Mouse (Mus musculus) liver (tissue): ENCODE results near the gene Zfp607a.
A peak's percentile ranks its signal among the peaks of the same experiment; 100 is the strongest.
"Not testable (repeated sequence)": the region's sequence is repeated elsewhere in the genome, so short reads cannot be mapped to it uniquely, and the experiment has no call there.

Source experiments
- DNase-seq: peaks from one replicate; pipeline ENCODE4 v3.0.0-alpha.2; 2020; ENCODE audit warnings: mixed read lengths

Zfp607a gene

GRCm38 (mm10) chr7:27857227-27857626, at the start of gene Zfp607a:
TSS of gene Zfp607a (plus strand) at chr7:27857527.
- DNase-seq, result no peak

GRCm38 (mm10) chr7:27818526-27819110, 38.7 kb upstream of the Zfp607a start:
- DNase-seq, result no peak

DNA sequence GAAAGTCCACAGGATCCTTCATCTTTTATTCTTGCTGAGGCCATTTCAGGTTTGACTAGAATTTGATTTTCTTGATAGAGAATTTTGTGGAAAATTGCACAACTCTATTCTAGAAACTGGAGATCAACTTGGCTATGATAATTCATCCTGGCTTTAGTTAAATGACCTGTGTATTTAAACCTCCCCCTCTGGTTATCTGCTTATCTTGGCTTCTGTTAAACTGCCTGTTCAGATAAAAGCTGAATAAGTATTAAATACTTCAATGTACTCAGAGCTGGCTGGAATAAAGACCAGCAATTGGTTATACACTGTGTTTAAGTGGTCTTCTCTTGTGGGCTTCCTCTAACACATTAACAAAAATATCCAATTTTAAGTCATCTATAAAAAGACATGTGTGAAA, 34.7 kb upstream of the Zfp607a start:
- DNase-seq, result no peak

DNA sequence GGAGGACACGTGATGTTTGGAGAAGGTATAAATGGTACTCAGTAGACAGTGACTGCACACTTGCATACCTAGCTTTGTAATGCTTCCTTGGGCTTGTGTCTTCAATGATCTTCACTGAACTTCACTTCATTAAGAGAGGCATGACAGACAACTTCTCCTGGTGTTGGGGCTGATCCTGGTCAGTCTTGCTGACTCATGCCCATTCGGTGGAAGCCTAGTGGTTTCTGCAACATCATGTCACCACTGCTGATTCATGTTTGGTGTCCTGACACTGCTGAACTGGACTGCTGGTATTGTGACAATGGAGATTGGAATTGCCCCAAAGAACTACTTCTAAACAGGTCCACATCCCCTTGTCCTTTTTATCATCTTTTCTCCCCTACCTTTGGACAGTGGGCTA, 23.2 kb upstream of the Zfp607a start:
- DNase-seq, result no peak

- DNase-seq, result peak; percentile 27
Observed at GRCm38 (mm10) chr7:27837896-27838295, 19.4 kb upstream of the Zfp607a start.

DNA sequence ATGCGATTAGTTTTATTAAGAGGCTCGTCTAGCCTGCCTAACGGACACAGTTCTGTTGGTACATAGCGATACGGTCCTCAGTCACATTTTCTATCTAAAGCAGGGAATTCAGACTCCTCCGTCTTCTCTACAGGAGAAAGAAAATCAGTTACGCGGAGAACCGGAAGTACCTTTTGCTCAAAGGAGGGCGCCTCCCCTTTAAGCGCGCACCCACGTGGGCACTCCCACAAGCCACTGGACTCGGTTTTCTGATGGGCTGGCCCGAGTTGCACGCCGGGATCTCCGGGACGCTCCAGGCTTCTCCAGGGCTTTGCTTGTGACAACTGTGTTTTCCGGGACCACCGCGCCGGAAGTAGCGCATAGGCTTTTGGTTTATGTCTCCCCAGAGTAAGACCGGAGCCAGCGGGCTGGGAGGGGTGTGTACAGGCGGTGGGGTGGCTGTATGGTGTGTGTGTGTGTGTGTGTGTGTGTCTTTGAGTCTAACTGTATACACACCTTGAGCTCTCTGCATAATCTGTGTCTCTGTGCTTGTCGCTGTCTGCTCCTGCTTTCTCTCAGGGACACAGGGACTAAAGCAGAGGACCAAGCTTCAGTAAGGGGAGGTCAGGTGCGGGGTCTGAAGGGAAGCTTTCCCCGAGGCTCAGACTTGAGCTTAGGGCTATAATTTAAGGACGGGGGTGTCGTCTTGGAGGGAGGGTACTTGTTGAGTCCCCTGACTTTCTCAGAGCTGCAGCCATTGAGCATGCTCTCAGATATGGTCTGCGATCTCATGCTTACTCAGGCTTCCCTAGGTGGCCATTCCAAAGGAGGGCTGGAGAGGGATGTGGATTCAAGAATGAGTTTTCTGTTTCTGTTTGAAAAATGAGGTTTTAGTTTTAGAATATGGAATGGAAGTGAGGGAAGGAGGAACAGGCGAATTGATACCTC, 18.7 kb upstream of the Zfp607a start, which contains the start of gene Zfp59:
TSS of gene Zfp59 (plus strand) at position 285 of the 927 bp plus-strand sequence.
- DNase-seq, result peak; percentile 85

- DNase-seq, result no peak
Observed at GRCm38 (mm10) chr7:27839596-27839995, 17.7 kb upstream of the Zfp607a start.

- DNase-seq, result no peak
Observed at GRCm38 (mm10) chr7:27840104-27840503, 17.2 kb upstream of the Zfp607a start.

DNA sequence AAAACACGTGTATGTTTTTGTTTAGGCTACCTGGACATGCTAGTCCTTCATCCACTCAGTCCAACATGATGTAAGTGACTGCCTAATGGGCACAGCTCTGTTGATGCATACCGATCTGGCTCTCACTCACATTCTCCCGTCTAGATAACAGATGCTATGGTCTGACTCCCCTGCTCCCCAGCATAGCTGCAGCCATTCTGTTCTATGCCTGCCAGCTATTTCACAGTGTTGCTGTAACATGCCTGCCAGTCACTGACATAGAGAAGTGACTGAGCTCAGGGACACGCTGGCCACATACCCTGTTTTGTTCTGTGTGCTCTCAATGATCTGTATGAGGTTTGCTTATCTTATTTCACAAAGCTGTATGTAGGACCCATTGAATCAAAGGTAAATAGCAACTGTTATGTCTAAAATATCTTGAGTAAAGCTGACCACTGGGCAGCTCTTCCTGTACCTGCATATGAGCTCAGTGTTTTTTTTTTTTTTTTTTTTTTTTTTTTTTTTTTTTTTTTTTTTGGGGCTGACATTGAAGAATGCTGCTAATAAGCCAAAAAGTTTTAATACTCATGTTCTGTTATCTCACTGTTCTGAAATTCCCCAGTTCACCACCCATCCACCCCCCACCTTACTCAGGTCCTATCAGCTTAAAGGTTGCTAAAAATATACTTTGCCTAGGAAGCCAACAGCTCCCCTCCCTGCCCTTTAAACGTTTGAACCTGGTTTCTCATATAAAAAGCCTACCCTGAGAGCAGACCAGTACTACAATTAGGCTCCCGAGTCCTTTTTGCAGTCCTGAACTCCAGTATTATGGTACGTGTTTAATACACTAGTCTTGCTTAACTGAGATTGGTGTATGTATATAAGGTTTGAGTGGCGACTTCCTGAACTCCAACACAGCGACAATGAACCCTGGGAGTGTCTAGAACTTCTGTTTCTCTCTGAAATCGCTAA, 2.2 kb downstream of the Zfp607a start:
- peak; percentile 28 for DNase-seq

GRCm38 (mm10) chr7:27860396-27861235, 3.3 kb downstream of the Zfp607a start:
- DNase-seq, result peak; percentile 73

GRCm38 (mm10) chr7:27862578-27862977, 5.3 kb downstream of the Zfp607a start:
- not testable (repeated sequence) for DNase-seq

GRCm38 (mm10) chr7:27881721-27882120, 24.4 kb downstream of the Zfp607a start:
- DNase-seq, result no peak

DNA sequence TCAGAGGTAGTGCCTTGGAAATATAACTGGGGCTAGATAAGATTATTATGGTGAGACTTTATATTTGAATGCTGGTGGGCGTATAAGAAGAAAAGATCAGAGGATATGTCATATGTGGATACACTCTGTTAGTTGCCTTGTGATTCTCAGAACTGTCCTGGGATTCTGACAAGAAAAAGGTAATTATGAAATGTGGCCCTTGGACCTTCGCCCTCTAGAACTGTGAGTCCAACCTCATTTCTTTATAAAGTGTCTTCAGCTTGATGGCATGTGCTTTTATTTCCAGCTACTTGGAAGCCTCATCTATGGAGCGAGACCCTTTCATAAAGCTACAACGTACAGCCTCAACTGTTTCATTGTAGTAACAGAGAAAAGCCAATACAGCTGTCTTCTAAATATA, 43.3 kb downstream of the Zfp607a start:
- no peak for DNase-seq

GRCm38 (mm10) chr7:27905061-27905848, 47.9 kb downstream of the Zfp607a start:
- DNase-seq, result no peak

DNA sequence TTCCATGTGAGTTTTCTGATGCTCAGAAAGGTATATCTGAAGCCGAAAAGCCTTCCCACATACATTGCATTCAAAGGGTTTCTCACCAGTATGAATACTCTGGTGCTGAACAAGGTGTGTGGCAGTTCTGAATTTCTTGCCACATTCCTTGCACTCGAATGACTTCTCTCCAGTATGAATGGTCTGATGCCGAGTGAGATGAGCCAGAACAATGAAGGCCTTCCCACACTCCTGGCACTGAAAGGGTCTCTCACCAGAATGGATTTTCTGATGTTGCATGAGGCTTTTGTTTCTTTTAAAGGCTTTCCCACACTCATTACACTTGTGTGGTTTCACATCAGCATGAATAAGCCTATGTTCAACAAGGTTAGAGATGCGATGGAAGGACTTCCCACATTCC, 53.6 kb downstream of the Zfp607a start:
- DNase-seq, result not testable (repeated sequence)

GRCm38 (mm10) chr7:27927041-27927440, 69.7 kb downstream of the Zfp607a start:
- DNase-seq, result not testable (repeated sequence)

- DNase-seq, result peak; percentile 61
Observed at GRCm38 (mm10) chr7:27928818-27929695, 71.7 kb downstream of the Zfp607a start, which contains the start of gene Zfp974. TSS of gene Zfp974 (minus strand) at chr7:27929460.
